Mouse (Mus musculus): ENCODE results near the gene 4931406P16Rik. TPM values are rescaled to one million over a fixed set of nuclear protein-coding genes. Genes with fewer than 3 reads are reported as not detected.
A peak's percentile ranks its signal among the peaks of the same experiment; 100 is the strongest.

4931406P16Rik gene
- 7.5 and 15.8 TPM in 2 replicates for polyA plus RNA-seq (2012; rRNA removed)

DNA sequence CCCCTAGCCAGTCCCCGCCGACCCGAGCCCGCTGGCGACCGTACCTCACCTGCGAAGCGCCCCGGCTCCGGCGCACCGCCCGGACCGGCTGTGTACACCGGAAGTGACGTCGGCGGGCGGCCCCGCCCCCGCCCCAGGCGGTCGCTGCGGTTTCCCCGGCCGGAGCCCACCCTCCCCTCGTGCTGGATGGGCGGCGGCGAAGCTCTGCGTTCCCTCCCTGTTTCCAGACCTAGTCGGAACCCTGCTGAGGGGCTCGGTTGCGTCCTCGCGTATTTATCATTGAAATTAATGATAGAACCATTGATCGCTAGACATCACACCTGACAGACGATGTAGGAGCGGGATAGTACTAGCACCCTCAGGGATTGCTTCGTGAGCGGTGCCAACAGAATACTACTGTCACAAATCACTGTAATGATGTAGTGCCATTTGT lies at the start of gene 4931406P16Rik:
4931406P16Rik (minus strand) TSS at position 109 of the 433 bp plus-strand sequence.
- Histone ChIP-seq H3K4me1 (ENCODE audit: control insufficient read depth, insufficient read depth, insufficient read length, low read length) (no peaks in the 10 kb centered on the region; the same call in 1 of the 2 replicates), H3K36me3 (ENCODE audit: control insufficient read depth, insufficient read depth, low read length) (no peaks in the 10 kb centered on the region), H3K27me3 (ENCODE audit: control insufficient read depth, insufficient read depth, low read length) (no peaks in the 10 kb centered on the region), H3K27ac (ENCODE audit: insufficient read depth, low read depth, low read length) (peak within 1 kb of the TSS; percentile 52), H3K4me3 (ENCODE audit: low read depth, low read length) (peak within 1 kb of the TSS; percentile 91)
- TF ChIP-seq CTCF (IDR thresholded peaks at IDR 0.05; ENCODE audit: extremely low read depth, insufficient read length, insufficient replicate concordance, low read depth, low read length) (no peak), POLR2A (IDR thresholded peaks at IDR 0.05; ENCODE audit: low read depth, low read length) (peak; percentile 59)
- under 1% methylated on average over 41 of the region's 41 CpGs for WGBS

DNA sequence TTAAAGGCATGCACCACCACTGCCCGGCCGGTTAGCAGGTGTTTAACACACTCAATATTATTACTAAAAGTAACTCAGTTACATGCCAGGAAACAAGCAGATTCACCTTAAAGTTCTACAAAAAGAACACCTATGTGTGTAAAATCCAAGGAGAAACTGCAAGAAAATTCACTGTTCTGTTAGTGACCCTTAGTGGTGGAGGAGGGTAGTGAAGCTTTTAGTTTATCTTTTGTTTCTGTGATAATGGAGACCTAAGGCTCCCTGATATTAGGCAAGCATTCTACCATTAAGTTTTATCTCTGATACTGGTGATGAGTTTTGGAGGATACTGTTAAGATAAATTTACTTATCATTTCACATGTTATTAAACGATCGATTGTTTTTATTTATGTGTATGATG lies 42.3 kb upstream of the 4931406P16Rik start:
- Histone ChIP-seq H3K4me1 (ENCODE audit: control insufficient read depth, insufficient read depth, insufficient read length, low read length) (no peaks in the 10 kb centered on the region), H3K36me3 (ENCODE audit: control insufficient read depth, insufficient read depth, low read length) (peaks cover 44% of the 10 kb centered on the region), H3K4me3 (ENCODE audit: low read depth, low read length) (no peak overlapping the region), H3K27me3 (ENCODE audit: control insufficient read depth, insufficient read depth, low read length) (no peaks in the 10 kb centered on the region), H3K27ac (ENCODE audit: insufficient read depth, low read depth, low read length) (no peak overlapping the region)
- TF ChIP-seq CTCF (IDR thresholded peaks at IDR 0.05; ENCODE audit: extremely low read depth, insufficient read length, insufficient replicate concordance, low read depth, low read length) (no peak), POLR2A (IDR thresholded peaks at IDR 0.05; ENCODE audit: low read depth, low read length) (no peak)
- WGBS: 91% methylated on average over 4 of the region's 4 CpGs

DNA sequence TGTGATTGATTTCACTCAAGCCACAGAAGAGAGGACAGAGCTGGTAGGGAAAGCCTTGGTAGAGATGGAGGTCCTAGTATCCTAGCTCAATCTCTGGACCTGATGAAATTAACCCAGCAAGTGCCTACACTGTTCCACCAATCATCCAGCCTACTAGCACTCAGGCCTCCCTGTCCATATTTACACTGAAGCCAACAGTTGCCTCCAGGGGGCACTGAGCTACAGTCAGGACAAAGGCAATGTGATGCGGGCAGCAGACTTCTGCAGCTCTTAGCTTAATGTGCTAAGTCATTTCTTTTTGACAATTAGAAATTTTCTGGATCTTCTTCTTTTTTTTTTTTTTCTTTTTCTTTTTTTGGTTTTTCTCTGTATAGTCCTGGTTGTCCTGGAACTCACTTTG lies 38.6 kb upstream of the 4931406P16Rik start:
- Histone ChIP-seq H3K4me1 (ENCODE audit: control insufficient read depth, insufficient read depth, insufficient read length, low read length) (no peaks in the 10 kb centered on the region), H3K4me3 (ENCODE audit: low read depth, low read length) (no peak overlapping the region), H3K27ac (ENCODE audit: insufficient read depth, low read depth, low read length) (no peak overlapping the region), H3K27me3 (ENCODE audit: control insufficient read depth, insufficient read depth, low read length) (no peaks in the 10 kb centered on the region), H3K36me3 (ENCODE audit: control insufficient read depth, insufficient read depth, low read length) (peaks cover 63% of the 10 kb centered on the region)
- TF ChIP-seq POLR2A (IDR thresholded peaks at IDR 0.05; ENCODE audit: low read depth, low read length): no peak
- peak; percentile 10; the same call in 1 of the 2 replicates for TF ChIP-seq CTCF (IDR thresholded peaks at IDR 0.05; ENCODE audit: extremely low read depth, insufficient read length, insufficient replicate concordance, low read depth, low read length)
- 98% methylated on average over 1 of the region's 1 CpGs for WGBS

DNA sequence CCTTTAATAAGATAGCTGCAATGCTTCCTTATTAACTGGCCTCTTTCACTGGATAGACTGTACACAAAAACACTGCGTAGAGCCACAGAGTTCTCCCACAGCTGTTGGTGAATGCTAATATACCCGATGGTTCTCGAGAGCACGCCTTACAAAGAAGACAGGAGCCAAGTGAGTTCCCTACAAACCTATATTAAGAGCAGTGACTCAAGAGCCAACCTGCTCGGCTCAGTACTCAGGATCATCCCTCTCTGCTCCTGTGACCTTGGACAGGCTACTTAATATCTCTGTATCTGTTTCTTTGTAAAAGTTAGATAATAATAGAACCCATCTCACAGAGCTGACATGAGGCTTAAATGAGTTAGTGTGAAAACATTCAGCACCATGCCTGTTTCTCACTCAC lies 36.8 kb upstream of the 4931406P16Rik start:
- Histone ChIP-seq H3K27me3 (ENCODE audit: control insufficient read depth, insufficient read depth, low read length) (no peaks in the 10 kb centered on the region), H3K4me1 (ENCODE audit: control insufficient read depth, insufficient read depth, insufficient read length, low read length) (no peaks in the 10 kb centered on the region), H3K4me3 (ENCODE audit: low read depth, low read length) (no peak overlapping the region), H3K27ac (ENCODE audit: insufficient read depth, low read depth, low read length) (no peak overlapping the region), H3K36me3 (ENCODE audit: control insufficient read depth, insufficient read depth, low read length) (peaks cover 63% of the 10 kb centered on the region)
- WGBS: 93% methylated on average over 5 of the region's 5 CpGs
- no peak for TF ChIP-seq POLR2A (IDR thresholded peaks at IDR 0.05; ENCODE audit: low read depth, low read length)
- TF ChIP-seq CTCF (IDR thresholded peaks at IDR 0.05; ENCODE audit: extremely low read depth, insufficient read length, insufficient replicate concordance, low read depth, low read length): no peak

GRCm38 (mm10) chr7:34348011-34348410 lies 34.7 kb upstream of the 4931406P16Rik start:
- TF ChIP-seq POLR2A (IDR thresholded peaks at IDR 0.05; ENCODE audit: low read depth, low read length) (no peak), CTCF (IDR thresholded peaks at IDR 0.05; ENCODE audit: extremely low read depth, insufficient read length, insufficient replicate concordance, low read depth, low read length) (no peak)
- no peaks in the 10 kb centered on the region for H3K4me1 ChIP-seq (ENCODE audit: control insufficient read depth, insufficient read depth, insufficient read length, low read length)
- no peak overlapping the region for H3K27ac ChIP-seq (ENCODE audit: insufficient read depth, low read depth, low read length)
- peaks cover 70% of the 10 kb centered on the region for H3K36me3 ChIP-seq (ENCODE audit: control insufficient read depth, insufficient read depth, low read length)
- no peak overlapping the region for H3K4me3 ChIP-seq (ENCODE audit: low read depth, low read length)
- WGBS: 75% methylated on average over 1 of the region's 1 CpGs
- H3K27me3 ChIP-seq (ENCODE audit: control insufficient read depth, insufficient read depth, low read length): no peaks in the 10 kb centered on the region

GRCm38 (mm10) chr7:34347041-34347440 lies 33.7 kb upstream of the 4931406P16Rik start:
- H3K27ac ChIP-seq (ENCODE audit: insufficient read depth, low read depth, low read length): no peak overlapping the region
- no peaks in the 10 kb centered on the region for H3K27me3 ChIP-seq (ENCODE audit: control insufficient read depth, insufficient read depth, low read length)
- WGBS: 90% methylated on average over 3 of the region's 3 CpGs
- peaks cover 71% of the 10 kb centered on the region for H3K36me3 ChIP-seq (ENCODE audit: control insufficient read depth, insufficient read depth, low read length)
- no peaks in the 10 kb centered on the region for H3K4me1 ChIP-seq (ENCODE audit: control insufficient read depth, insufficient read depth, insufficient read length, low read length)
- TF ChIP-seq POLR2A (IDR thresholded peaks at IDR 0.05; ENCODE audit: low read depth, low read length): no peak
- no peak for TF ChIP-seq CTCF (IDR thresholded peaks at IDR 0.05; ENCODE audit: extremely low read depth, insufficient read length, insufficient replicate concordance, low read depth, low read length)
- no peak overlapping the region for H3K4me3 ChIP-seq (ENCODE audit: low read depth, low read length)

- H3K27ac ChIP-seq (ENCODE audit: insufficient read depth, low read depth, low read length): no peak overlapping the region
- no peaks in the 10 kb centered on the region for H3K4me1 ChIP-seq (ENCODE audit: control insufficient read depth, insufficient read depth, insufficient read length, low read length)
- TF ChIP-seq CTCF (IDR thresholded peaks at IDR 0.05; ENCODE audit: extremely low read depth, insufficient read length, insufficient replicate concordance, low read depth, low read length) (no peak), POLR2A (IDR thresholded peaks at IDR 0.05; ENCODE audit: low read depth, low read length) (no peak)
- no peaks in the 10 kb centered on the region for H3K27me3 ChIP-seq (ENCODE audit: control insufficient read depth, insufficient read depth, low read length)
- 91% methylated on average over 4 of the region's 4 CpGs for WGBS
- peaks cover 70% of the 10 kb centered on the region for H3K36me3 ChIP-seq (ENCODE audit: control insufficient read depth, insufficient read depth, low read length)
- H3K4me3 ChIP-seq (ENCODE audit: low read depth, low read length): no peak overlapping the region
These were observed 33.2 kb upstream of the 4931406P16Rik start for GRCm38 (mm10) chr7:34346505-34346904.

Measured in small intestine, adult 2 months (tissue).